Comparison of ENCODE assay signal across 19 mouse cellular contexts in genomic region chr9:5417871-5418270, GRCm38 (mm10).
"Had no signal": no experiment of that assay in that cellular context is flagged by ENCODE, and none has a peak within 500 bp of the region (broad histone marks: within the 10 kb centered on the region; RNA-seq: fewer than 3 reads in every experiment).

No protein-coding gene starts in this region.

- H3K9me3 ChIP-seq: liver, embryonic 15.5 days; lung, embryonic 15.5 days; megakaryocyte, embryonic 14.5 days; midbrain, embryonic 13.5 days; neural tube, embryonic 12.5 days; stomach, embryonic 15.5 days had no signal

- ATAC-seq: liver, postnatal 0 days; lung, postnatal 0 days; midbrain, embryonic 13.5 days; midbrain, embryonic 16.5 days had no signal

- H3K9ac ChIP-seq: liver, embryonic 15.5 days; liver, postnatal 0 days; lung, embryonic 15.5 days; midbrain, embryonic 13.5 days; neural tube, embryonic 12.5 days; stomach, embryonic 15.5 days had no signal

- H3K4me1 ChIP-seq: liver, embryonic 15.5 days; lung, embryonic 15.5 days; megakaryocyte, embryonic 14.5 days; neural tube, embryonic 12.5 days; stomach, embryonic 15.5 days had no signal

- H3K27me3 ChIP-seq: liver, embryonic 15.5 days; lung, embryonic 15.5 days; megakaryocyte, embryonic 14.5 days; midbrain, embryonic 13.5 days; neural tube, embryonic 12.5 days; stomach, embryonic 15.5 days had no signal

- H3K27ac ChIP-seq: liver, embryonic 15.5 days; lung, embryonic 15.5 days; macrophage; midbrain, embryonic 13.5 days; neural tube, embryonic 12.5 days; stomach, embryonic 15.5 days; stomach, postnatal 0 days had no signal

- H3K4me3 ChIP-seq: liver, embryonic 15.5 days; lung, embryonic 15.5 days; megakaryocyte, embryonic 14.5 days; midbrain, embryonic 13.5 days; neural tube, embryonic 12.5 days; stomach, embryonic 15.5 days had no signal

- H3K4me2 ChIP-seq: liver, embryonic 15.5 days; lung, embryonic 15.5 days; midbrain, embryonic 11.5 days; midbrain, embryonic 13.5 days; neural tube, embryonic 12.5 days; stomach, embryonic 15.5 days had no signal

- DNase-seq: liver, postnatal 0 days; lung, adult 2 months; lung, postnatal 14 days; lung, postnatal 36 days; right cerebral cortex, postnatal 14 days; thymus, adult 2 months; thymus, postnatal 25 days; thymus, postnatal 4 days had no signal

- H3K36me3 ChIP-seq: liver, embryonic 15.5 days; lung, embryonic 15.5 days; midbrain, embryonic 13.5 days; neural tube, embryonic 12.5 days; stomach, embryonic 15.5 days had no signal
